Mouse (Mus musculus) neural tube, embryonic 14.5 days (tissue): ENCODE data around the gene Gm37240. TPM values are rescaled to one million over a fixed set of nuclear protein-coding genes. Genes with fewer than 3 reads are reported as not detected.
"Not testable (repeated sequence)": the region's sequence is repeated elsewhere in the genome, so short reads cannot be mapped to it uniquely, and the experiment has no call there.

ENCODE experiments used
- ATAC-seq: fragments of 200-750 bp; cut with Nextera tagmentation; 2 replicates; pipeline ENCODE4 v1.8.0; 2017; ENCODE audit warnings: low read depth, mild to moderate bottlenecking, moderate TSS enrichment, moderate library complexity
- H3K27ac ChIP-seq: fragments of 300-500 bp; sonication (generic); 2 replicates; pipeline ENCODE4 v1.5.1; 2014; ENCODE audit warnings: low read depth, mild to moderate bottlenecking, control low read depth, low read length, moderate library complexity, mixed read lengths
- H3K27me3 ChIP-seq: fragments of 300-500 bp; sonication (generic); 2 replicates; pipeline ENCODE4 v1.6.1; 2014; ENCODE audit warnings: low read length; ENCODE audit not compliant: control insufficient read depth, insufficient read depth
- H3K36me3 ChIP-seq: fragments of 300-500 bp; sonication (generic); 2 replicates; pipeline ENCODE4 v1.6.1; 2014; ENCODE audit warnings: low read length, mixed read lengths; ENCODE audit not compliant: control insufficient read depth, insufficient read depth
- H3K4me1 ChIP-seq: fragments of 300-500 bp; sonication (generic); 2 replicates; pipeline ENCODE4 v1.6.1; 2014; ENCODE audit warnings: low read length; ENCODE audit not compliant: control insufficient read depth, insufficient read depth
- H3K4me2 ChIP-seq: fragments of 300-500 bp; sonication (generic); 2 replicates; pipeline ENCODE4 v1.6.1; 2014; ENCODE audit warnings: mild to moderate bottlenecking, low read depth, low read length, control low read depth
- H3K4me3 ChIP-seq: fragments of 300-500 bp; sonication (generic); 2 replicates; pipeline ENCODE4 v1.5.1; 2014; ENCODE audit warnings: low read depth, low read length, control low read depth, mixed read lengths
- H3K9ac ChIP-seq: fragments of 300-500 bp; sonication (generic); replicated peaks from 2 replicates; pipeline ENCODE4 v1.6.1; 2014; ENCODE audit warnings: low read depth, mild to moderate bottlenecking, control low read depth, low read length, mixed read lengths
- H3K9me3 ChIP-seq: fragments of 300-500 bp; sonication (generic); 2 replicates; pipeline ENCODE4 v1.6.1; 2016; ENCODE audit warnings: low read length; ENCODE audit not compliant: control insufficient read depth
- WGBS: fragments of 180-500 bp; shearing (Covaris S2); extraction: QIAGEN DNeasy Blood & Tissue Kit; methylation state at CpG from one replicate; pipeline ENCODE4 v1.1.7; 2014; 5-methylcytosine and 5-hydroxymethylcytosine counted together
- polyA plus RNA-seq: library from polyadenylated mRNA; unstranded; fragments of >200 nt; fragmentation: Nextera tagmentation; extraction: Ambion mirVana; gene quantifications from 2 replicates; pipeline ENCODE4 v1.2.1, GENCODE M21; 2014

Gm37240 gene
- polyA plus RNA-seq, 1 experiment from 2014 or later: not detected

GRCm38 (mm10) chr3:85572502-85572901 lies 314.8 kb downstream of the Gm37240 start:
- not testable (repeated sequence) for H3K4me1 ChIP-seq, ATAC-seq, H3K4me3 ChIP-seq, H3K9me3 ChIP-seq, H3K27ac ChIP-seq, H3K36me3 ChIP-seq, H3K27me3 ChIP-seq, H3K4me2 ChIP-seq, H3K9ac ChIP-seq
- 90% methylated on average over 8 of the region's 8 CpGs for WGBS

GRCm38 (mm10) chr3:85571276-85571675 lies 316.0 kb downstream of the Gm37240 start:
- Histone ChIP-seq H3K27me3 (no peaks in the 10 kb centered on the region), H3K27ac (no peak overlapping the region), H3K4me3 (no peak overlapping the region), H3K9ac (no peak overlapping the region), H3K4me2 (no peak overlapping the region), H3K9me3 (no peaks in the 10 kb centered on the region), H3K36me3 (no peaks in the 10 kb centered on the region), H3K4me1 (0 out of 2 replicates have a peak, but pooled peaks cover 3% of the 10 kb centered on the region)
- 60% methylated on average over 2 of the region's 2 CpGs for WGBS
- ATAC-seq: no peak

DNA sequence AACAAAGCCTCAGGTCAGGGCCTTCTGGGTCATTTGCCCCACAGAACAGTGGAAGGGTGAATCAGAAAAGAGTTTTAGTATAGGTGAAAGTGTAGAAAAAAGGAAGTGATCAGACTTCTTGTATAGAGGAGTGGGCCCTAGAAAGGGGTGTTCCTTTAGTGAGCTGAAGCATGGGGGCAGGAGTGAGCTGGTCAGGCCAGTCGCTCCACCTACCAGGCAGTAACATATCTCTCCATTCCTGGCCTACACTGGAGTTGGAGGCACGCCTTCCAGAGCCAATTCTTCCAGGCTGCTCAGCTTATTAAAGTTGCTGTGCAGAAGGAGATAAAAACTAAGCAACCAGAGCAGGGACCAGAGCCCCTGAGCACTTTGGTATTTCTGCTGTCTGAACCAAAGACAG lies 322.7 kb downstream of the Gm37240 start:
- Histone ChIP-seq H3K9me3 (no peaks in the 10 kb centered on the region), H3K4me3 (no peak overlapping the region), H3K27me3 (no peaks in the 10 kb centered on the region), H3K4me1 (no peaks in the 10 kb centered on the region), H3K36me3 (no peaks in the 10 kb centered on the region), H3K4me2 (no peak overlapping the region), H3K27ac (no peak overlapping the region), H3K9ac (no peak overlapping the region)
- ATAC-seq: no peak
- WGBS: 75% methylated on average over 2 of the region's 2 CpGs

DNA sequence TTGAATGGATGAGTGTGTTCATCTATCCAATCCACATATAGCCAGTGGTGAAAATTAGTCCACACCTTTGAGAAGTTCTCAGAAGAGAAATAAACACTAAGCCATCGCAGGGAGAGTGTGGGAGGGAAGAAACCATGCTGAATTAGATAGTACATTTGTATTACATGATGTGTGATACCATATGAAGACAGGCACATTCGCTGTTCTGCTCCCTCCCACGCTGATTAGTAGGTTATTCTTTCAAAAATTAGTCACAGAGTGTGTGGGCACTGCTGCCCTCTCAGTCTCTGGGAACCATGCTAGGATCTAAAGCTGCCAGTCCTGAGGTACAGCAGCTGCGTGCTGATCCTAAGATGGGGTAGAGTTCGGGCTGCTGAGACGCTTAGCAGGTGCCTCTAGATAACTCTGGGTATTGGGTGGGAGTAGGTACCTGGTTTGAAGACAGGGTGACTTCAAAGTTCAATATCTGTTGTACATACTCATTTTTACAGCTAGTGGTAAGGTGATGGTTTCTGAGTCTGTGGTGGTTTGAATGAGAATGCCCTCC lies 333.5 kb downstream of the Gm37240 start:
- H3K27me3 ChIP-seq: no peaks in the 10 kb centered on the region
- no peak for ATAC-seq
- WGBS: 80% methylated on average over 6 of the region's 6 CpGs

GRCm38 (mm10) chr3:85551352-85551751 lies 336.0 kb downstream of the Gm37240 start:
- Histone ChIP-seq H3K27me3 (no peaks in the 10 kb centered on the region), H3K27ac (no peak overlapping the region), H3K4me1 (no peaks in the 10 kb centered on the region), H3K36me3 (no peaks in the 10 kb centered on the region), H3K9me3 (no peaks in the 10 kb centered on the region), H3K4me3 (no peak overlapping the region), H3K9ac (no peak overlapping the region), H3K4me2 (no peak overlapping the region)
- no peak for ATAC-seq
- 64% methylated on average over 2 of the region's 2 CpGs for WGBS

More for the DNA sequence above, 333.5 kb downstream of the Gm37240 start:
- H3K4me3 ChIP-seq: no peak overlapping the region
- no peak overlapping the region for H3K4me2 ChIP-seq
- no peaks in the 10 kb centered on the region for H3K9me3 ChIP-seq
- H3K9ac ChIP-seq: no peak overlapping the region
- no peak overlapping the region for H3K27ac ChIP-seq
- H3K4me1 ChIP-seq: no peaks in the 10 kb centered on the region
- no peaks in the 10 kb centered on the region for H3K36me3 ChIP-seq

DNA sequence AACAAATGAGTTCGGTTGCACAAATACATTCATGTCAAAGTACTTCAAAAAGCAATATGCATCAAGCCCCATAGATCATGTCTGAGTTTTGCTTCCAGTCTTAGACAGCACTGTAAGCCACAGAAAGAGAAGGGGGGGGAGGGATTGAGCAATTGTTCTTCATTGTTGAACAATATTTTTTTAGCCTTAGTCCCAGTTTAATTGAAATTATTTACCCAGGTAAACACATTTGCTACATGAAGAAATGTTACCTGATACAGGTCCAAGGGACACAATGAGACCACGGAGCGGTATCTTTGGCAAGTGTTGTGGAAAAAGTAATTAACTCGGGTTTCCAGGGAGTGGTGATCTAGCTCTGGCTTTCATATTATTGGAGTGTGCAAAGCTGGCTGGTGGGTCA lies 337.0 kb downstream of the Gm37240 start:
- ATAC-seq: no peak

DNA sequence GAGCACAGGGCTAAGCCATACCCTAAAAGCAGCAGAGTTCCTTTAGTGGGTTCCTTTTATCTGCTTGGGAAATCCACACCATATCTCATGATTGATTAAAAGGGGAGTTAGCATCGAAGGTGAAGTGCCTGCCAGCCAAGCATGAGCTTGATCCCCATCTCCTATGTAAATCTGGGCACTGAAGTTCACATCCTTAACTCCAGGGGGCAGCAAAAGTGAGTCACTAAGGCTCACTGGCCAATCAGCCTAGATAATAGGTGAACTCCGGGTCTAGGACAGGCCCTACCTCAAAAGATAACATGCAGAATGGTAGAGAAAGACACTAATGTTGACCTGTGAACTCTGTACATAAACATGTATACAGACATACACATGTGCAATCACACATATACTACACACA lies 343.7 kb downstream of the Gm37240 start:
- no peak for ATAC-seq
- H3K27ac ChIP-seq: no peak overlapping the region
- no peaks in the 10 kb centered on the region for H3K27me3 ChIP-seq
- H3K36me3 ChIP-seq: no peaks in the 10 kb centered on the region
- no peak overlapping the region for H3K4me3 ChIP-seq
- no peak overlapping the region for H3K4me2 ChIP-seq
- WGBS: 70% methylated on average over 2 of the region's 2 CpGs
- no peaks in the 10 kb centered on the region for H3K4me1 ChIP-seq
- H3K9ac ChIP-seq: no peak overlapping the region
- H3K9me3 ChIP-seq: no peaks in the 10 kb centered on the region

More for the DNA sequence above, 337.0 kb downstream of the Gm37240 start:
- no peak overlapping the region for H3K4me3 ChIP-seq
- no peak overlapping the region for H3K27ac ChIP-seq
- H3K4me1 ChIP-seq: no peaks in the 10 kb centered on the region
- no peak overlapping the region for H3K4me2 ChIP-seq
- 81% methylated on average over 4 of the region's 4 CpGs for WGBS
- no peak overlapping the region for H3K9ac ChIP-seq
- no peaks in the 10 kb centered on the region for H3K9me3 ChIP-seq
- H3K36me3 ChIP-seq: no peaks in the 10 kb centered on the region
- no peaks in the 10 kb centered on the region for H3K27me3 ChIP-seq

- 68% methylated on average over 3 of the region's 3 CpGs for WGBS
- Histone ChIP-seq H3K27ac (no peak overlapping the region), H3K9ac (no peak overlapping the region), H3K4me2 (no peak overlapping the region), H3K36me3 (no peaks in the 10 kb centered on the region), H3K4me1 (no peaks in the 10 kb centered on the region), H3K9me3 (no peaks in the 10 kb centered on the region), H3K4me3 (no peak overlapping the region), H3K27me3 (no peaks in the 10 kb centered on the region)
- ATAC-seq: no peak
These were observed 344.6 kb downstream of the Gm37240 start for GRCm38 (mm10) chr3:85542765-85543164.

DNA sequence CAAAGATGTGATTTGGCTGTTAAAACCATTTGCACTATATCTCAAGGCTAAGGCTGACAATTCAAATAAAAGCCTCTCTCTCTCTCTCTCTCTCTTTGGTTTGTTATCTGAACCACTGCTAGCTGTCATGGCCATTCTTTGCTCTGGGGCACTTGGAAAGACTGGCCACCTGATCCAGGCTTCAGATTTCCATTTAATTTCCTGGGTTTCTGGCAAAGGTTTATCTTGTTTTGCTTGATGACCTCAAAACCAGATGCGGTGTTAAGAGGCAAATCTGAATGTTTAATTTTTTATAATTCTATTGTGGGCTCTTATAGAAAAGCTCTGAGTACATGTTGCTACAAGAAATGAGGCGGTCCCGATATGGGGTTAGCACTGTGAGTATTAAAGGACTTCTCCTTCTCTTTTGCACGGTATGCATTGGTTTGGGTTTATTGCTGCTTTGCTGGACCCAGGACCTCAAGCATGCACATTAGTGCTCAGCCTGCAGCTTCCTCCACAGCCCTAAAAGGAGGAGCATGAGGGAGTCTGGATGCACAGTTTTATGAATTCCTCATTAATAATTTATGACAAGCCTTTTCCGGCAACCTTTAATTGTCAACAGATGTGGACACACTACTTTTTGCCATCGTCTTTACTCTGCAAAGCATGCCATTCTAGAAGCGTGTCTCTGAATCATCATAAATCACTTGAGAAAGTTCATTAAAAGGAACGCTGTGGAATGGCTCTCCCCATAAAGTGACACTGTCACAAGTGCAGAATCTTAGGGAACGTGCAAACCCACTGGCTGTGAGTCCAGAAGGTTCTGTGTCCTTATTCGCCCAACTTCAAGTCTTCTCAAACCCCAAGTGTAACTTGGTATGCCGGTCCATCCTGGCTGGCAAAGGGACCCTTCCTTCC lies 351.4 kb downstream of the Gm37240 start:
- WGBS: 54% methylated on average over 11 of the region's 11 CpGs
- H3K9me3 ChIP-seq: no peaks in the 10 kb centered on the region

More for the DNA sequence above, 351.4 kb downstream of the Gm37240 start:
- Histone ChIP-seq H3K9ac (no peak overlapping the region), H3K4me3 (no peak overlapping the region), H3K4me1 (no peaks in the 10 kb centered on the region), H3K36me3 (no peaks in the 10 kb centered on the region), H3K4me2 (no peak overlapping the region), H3K27ac (no peak overlapping the region), H3K27me3 (no peaks in the 10 kb centered on the region)
- ATAC-seq: no peak
